Mouse (Mus musculus) myocyte (in vitro differentiated cells): Measurements from ENCODE around the gene Npas2.

ENCODE experiments used
- POLR2A ChIP-seq: IDR thresholded peaks from one replicate; pipeline ENCODE4 v1.6.1; 2011; ENCODE audit warnings: low read depth, mild to moderate bottlenecking, control low read depth, moderate library complexity; ENCODE audit not compliant: insufficient read length
- REST ChIP-seq: IDR thresholded peaks from one replicate; pipeline ENCODE4 v1.6.1; 2011; ENCODE audit warnings: mild to moderate bottlenecking, control low read depth, moderate library complexity; ENCODE audit not compliant: insufficient read depth, insufficient read length
- USF1 ChIP-seq: IDR thresholded peaks from one replicate; pipeline ENCODE4 v1.6.1; 2011; ENCODE audit warnings: low read depth, mild to moderate bottlenecking, control low read depth, moderate library complexity

DNA sequence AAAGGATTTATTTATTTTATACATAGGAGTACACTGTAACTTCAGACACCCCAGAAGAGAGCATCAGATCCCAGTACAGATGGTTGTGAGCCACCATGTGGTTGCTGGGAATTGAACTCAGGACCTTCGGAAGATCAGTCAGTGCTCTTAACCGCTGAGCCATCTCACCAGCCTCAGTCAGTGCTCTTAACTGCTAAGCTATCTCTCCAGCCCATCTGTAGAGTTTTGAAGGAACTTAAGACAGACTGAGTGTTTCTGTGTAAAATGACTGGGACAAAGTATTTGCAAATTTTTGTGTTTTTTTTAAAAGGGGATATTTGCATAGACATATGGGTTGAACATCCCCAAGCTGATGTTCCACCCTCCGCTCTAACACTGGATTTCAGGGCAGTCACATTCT is 206.6 kb downstream of the Npas2 start:
- TF ChIP-seq REST (no peak), POLR2A (no peak), USF1 (no peak)
